Mouse (Mus musculus) midbrain, embryonic 15.5 days (tissue): Measurements from ENCODE around the gene Ccdc73. TPM values are rescaled to one million over a fixed set of nuclear protein-coding genes. Genes with fewer than 3 reads are reported as not detected.
"Not testable (repeated sequence)": the region's sequence is repeated elsewhere in the genome, so short reads cannot be mapped to it uniquely, and the experiment has no call there.

Experiments used
- ATAC-seq: fragments of 200-750 bp; cut with Nextera tagmentation; replicated peaks from 2 replicates; pipeline ENCODE4 v1.8.0; 2017; ENCODE audit warnings: moderate TSS enrichment
- H3K27ac ChIP-seq: fragments of 300-500 bp; sonication (generic); 2 replicates; pipeline ENCODE4 v1.5.1; 2015; ENCODE audit warnings: mild to moderate bottlenecking, inconsistent platforms
- H3K27me3 ChIP-seq: fragments of 300-500 bp; sonication (generic); replicated peaks from 2 replicates; pipeline ENCODE4 v1.6.1; 2015; ENCODE audit warnings: inconsistent platforms
- H3K36me3 ChIP-seq: fragments of 300-500 bp; sonication (generic); replicated peaks from 2 replicates; pipeline ENCODE4 v1.6.1; 2015; ENCODE audit warnings: inconsistent platforms
- H3K4me1 ChIP-seq: fragments of 300-500 bp; sonication (generic); 2 replicates; pipeline ENCODE4 v1.6.1; 2015; ENCODE audit warnings: inconsistent platforms
- H3K4me2 ChIP-seq: fragments of 300-500 bp; sonication (generic); 2 replicates; pipeline ENCODE4 v1.6.1; 2015; ENCODE audit warnings: inconsistent platforms, mild to moderate bottlenecking, moderate library complexity
- H3K4me3 ChIP-seq: fragments of 300-500 bp; sonication (generic); 2 replicates; pipeline ENCODE4 v1.5.1; 2015; ENCODE audit warnings: mild to moderate bottlenecking, inconsistent platforms
- H3K9ac ChIP-seq: fragments of 300-500 bp; sonication (generic); 2 replicates; pipeline ENCODE4 v1.6.1; 2015; ENCODE audit warnings: mild to moderate bottlenecking, inconsistent platforms
- H3K9me3 ChIP-seq: fragments of 300-500 bp; sonication (generic); 2 replicates; pipeline ENCODE4 v1.6.1; 2016; ENCODE audit warnings: inconsistent platforms
- WGBS: fragments of 180-500 bp; shearing (Covaris S2); methylation state at CpG from one replicate; pipeline ENCODE4 v1.1.7; 2015; ENCODE audit warnings: mixed read lengths; 5-methylcytosine and 5-hydroxymethylcytosine counted together
- polyA plus RNA-seq: library from polyadenylated mRNA; unstranded; fragments of >200 nt; fragmentation: Nextera tagmentation; extraction: Ambion mirVana; gene quantifications from 2 replicates; pipeline ENCODE4 v1.2.1, GENCODE M21; 2015

Ccdc73 gene
- polyA plus RNA-seq, 1 experiment from 2014 or later = 5.2 TPM

GRCm38 (mm10) chr2:105019457-105019856, 151.9 kb downstream of the Ccdc73 start:
- H3K27ac ChIP-seq = no peak overlapping the region
- H3K9ac ChIP-seq = no peak overlapping the region
- no peaks in the 10 kb centered on the region for H3K36me3 ChIP-seq
- no peak overlapping the region for H3K4me2 ChIP-seq
- WGBS = 88% methylated on average over 1 of the region's 1 CpGs
- no peak overlapping the region for H3K4me3 ChIP-seq
- H3K9me3 ChIP-seq = no peaks in the 10 kb centered on the region
- no peaks in the 10 kb centered on the region for H3K27me3 ChIP-seq
- ATAC-seq = no peak
- peaks cover 16% of the 10 kb centered on the region for H3K4me1 ChIP-seq

DNA sequence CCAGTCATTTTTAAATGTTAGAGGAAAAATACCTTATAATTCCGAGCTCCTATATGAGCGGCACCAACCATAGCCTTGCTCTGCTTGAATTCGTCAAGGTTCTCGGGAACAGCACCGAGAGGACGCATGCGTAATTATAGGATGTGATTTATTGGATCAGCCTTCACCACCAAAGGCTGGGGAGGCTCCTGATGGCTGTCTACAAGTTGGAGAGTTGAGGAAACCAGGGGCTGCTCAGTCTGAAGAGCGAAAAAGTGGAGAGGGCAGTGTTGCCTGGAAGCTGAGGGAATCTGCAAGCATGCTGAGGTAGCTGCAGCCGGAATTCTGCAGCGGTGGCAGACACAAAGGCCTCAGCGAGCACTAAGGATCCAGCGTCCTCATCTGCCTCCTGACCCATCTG, 153.7 kb downstream of the Ccdc73 start:
- whole genome bisulfite sequencing = 83% methylated on average over 12 of the region's 12 CpGs
- Histone ChIP-seq H3K4me3 (no peak overlapping the region), H3K4me1 (peaks cover 6% of the 10 kb centered on the region), H3K9me3 (no peaks in the 10 kb centered on the region), H3K4me2 (no peak overlapping the region), H3K9ac (no peak overlapping the region), H3K36me3 (no peaks in the 10 kb centered on the region), H3K27me3 (no peaks in the 10 kb centered on the region), H3K27ac (no peak overlapping the region)
- no peak for ATAC-seq

DNA sequence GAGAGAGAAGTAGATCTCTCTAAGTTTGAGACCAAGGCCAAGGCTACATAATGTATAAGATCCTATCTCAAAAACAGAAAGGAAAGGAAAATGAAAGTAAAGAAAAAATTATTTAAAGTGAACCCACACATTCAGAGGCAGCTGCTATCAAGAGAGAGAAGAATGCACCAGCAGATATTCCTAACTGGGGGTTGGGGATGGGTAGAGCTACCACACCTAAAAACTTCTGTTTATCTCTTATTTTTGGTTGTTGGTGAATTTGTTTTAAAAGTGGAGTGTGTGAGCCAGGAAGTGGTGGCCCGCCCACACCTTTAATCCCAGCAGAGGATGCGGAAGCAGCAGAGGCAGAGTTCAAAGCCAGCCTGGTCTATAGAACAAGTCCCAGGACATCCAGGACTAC, 154.2 kb downstream of the Ccdc73 start:
- no peak for ATAC-seq
- no peaks in the 10 kb centered on the region for H3K9me3 ChIP-seq
- WGBS = 86% methylated on average over 2 of the region's 2 CpGs
- no peak overlapping the region for H3K27ac ChIP-seq
- no peak overlapping the region for H3K4me3 ChIP-seq
- peaks cover 6% of the 10 kb centered on the region for H3K4me1 ChIP-seq
- H3K36me3 ChIP-seq = no peaks in the 10 kb centered on the region
- no peak overlapping the region for H3K4me2 ChIP-seq
- no peaks in the 10 kb centered on the region for H3K27me3 ChIP-seq
- no peak overlapping the region for H3K9ac ChIP-seq

- Histone ChIP-seq H3K9me3 (no peaks in the 10 kb centered on the region), H3K9ac (no peak overlapping the region), H3K4me2 (no peak overlapping the region), H3K27me3 (no peaks in the 10 kb centered on the region), H3K4me1 (no peaks in the 10 kb centered on the region), H3K27ac (no peak overlapping the region), H3K36me3 (no peaks in the 10 kb centered on the region), H3K4me3 (no peak overlapping the region)
- ATAC-seq = no peak
- WGBS = 87% methylated on average over 6 of the region's 6 CpGs
Observed at GRCm38 (mm10) chr2:105023031-105023615, 155.5 kb downstream of the Ccdc73 start.

DNA sequence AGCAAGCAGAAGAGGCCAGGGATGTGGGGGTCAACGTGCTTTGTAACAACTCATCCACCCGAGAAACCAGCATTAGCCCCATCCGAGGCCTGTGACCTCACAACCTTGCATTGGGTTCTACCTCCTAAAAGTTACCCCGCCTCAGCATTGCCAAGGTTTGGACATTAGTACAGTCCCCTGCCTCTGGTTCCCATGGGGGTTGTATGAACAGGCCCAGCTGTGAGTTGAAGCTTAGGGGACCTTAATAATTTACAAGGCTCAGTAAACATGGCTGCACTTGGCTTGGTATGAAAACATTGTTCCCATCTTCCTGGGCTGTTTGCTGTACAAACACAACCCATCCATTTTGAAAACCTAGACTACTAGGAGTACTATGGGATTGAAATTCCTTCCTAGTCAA, 156.2 kb downstream of the Ccdc73 start:
- no peak for ATAC-seq
- Histone ChIP-seq H3K36me3 (no peaks in the 10 kb centered on the region), H3K9me3 (no peaks in the 10 kb centered on the region), H3K27me3 (no peaks in the 10 kb centered on the region), H3K9ac (no peak overlapping the region), H3K4me2 (no peak overlapping the region), H3K4me3 (no peak overlapping the region), H3K4me1 (no peaks in the 10 kb centered on the region), H3K27ac (no peak overlapping the region)
- 79% methylated on average over 4 of the region's 4 CpGs for WGBS

- 84% methylated on average over 12 of the region's 12 CpGs for WGBS
- not testable (repeated sequence) for H3K36me3 ChIP-seq, H3K9me3 ChIP-seq, H3K9ac ChIP-seq, H3K27me3 ChIP-seq, H3K27ac ChIP-seq, H3K4me2 ChIP-seq, H3K4me1 ChIP-seq, ATAC-seq, H3K4me3 ChIP-seq
Observed at GRCm38 (mm10) chr2:105025610-105026009, 158.0 kb downstream of the Ccdc73 start.

DNA sequence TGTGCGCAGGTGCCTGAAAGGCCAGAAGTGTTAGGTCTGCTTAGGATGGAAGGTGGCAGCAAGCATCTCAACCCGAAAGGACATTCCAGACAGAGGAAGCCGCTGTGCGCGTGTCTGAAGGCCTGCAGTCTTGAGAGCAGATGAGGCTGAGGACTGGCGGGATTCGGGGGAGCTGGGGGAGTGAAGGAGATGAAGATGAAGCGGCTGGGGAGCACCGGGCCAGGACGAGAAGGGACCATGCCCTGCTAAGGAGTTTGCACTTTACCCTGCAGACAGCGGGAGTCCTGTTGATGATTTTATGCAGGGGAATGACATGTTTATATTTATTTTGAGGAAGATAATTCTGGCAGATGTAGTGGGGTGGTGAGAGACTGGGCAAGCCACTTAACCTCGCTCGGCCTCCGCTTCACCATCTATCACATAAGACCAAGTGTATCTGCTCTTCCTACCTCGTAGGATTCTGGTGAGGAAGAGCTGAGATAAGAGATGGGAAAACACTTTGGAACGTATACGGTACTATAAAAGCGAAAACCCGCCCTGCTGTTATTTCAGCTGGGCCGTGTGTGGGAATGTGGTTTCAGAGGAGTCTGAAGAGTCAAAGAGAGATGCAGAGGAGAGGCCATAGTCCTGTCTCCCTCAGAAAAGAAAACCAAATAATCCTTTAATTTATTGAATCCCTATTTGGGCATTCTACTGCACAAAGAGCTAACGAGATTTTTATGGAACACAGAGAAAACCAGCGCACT, 159.5 kb downstream of the Ccdc73 start:
- Histone ChIP-seq H3K4me1 (no peaks in the 10 kb centered on the region), H3K9me3 (no peaks in the 10 kb centered on the region), H3K27me3 (no peaks in the 10 kb centered on the region), H3K4me3 (no peak overlapping the region), H3K36me3 (no peaks in the 10 kb centered on the region), H3K9ac (no peak overlapping the region), H3K27ac (no peak overlapping the region), H3K4me2 (no peak overlapping the region)
- no peak for ATAC-seq
- WGBS = 89% methylated on average over 22 of the region's 22 CpGs

- H3K9me3 ChIP-seq = no peaks in the 10 kb centered on the region
- 85% methylated on average over 5 of the region's 5 CpGs for WGBS
Observed at GRCm38 (mm10) chr2:105028806-105029205, 161.2 kb downstream of the Ccdc73 start.

DNA sequence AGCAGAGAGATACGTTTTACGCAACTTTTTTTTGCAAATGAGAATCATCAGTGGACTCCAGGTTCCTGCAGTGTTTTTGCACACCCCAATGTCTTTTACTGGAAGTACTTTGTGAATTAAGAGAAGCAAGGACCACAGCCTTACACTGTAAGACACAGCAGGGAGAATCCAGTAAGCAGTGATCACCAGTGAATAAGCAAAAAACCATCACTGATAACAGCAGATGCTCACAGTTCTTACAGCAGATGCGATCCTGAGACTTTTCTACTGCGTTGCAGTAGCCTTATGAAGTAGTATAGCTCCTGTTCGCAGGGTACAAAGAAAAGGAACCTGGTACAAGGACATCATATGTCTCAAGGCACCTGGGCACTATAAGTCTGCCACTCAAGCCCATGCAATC, 162.9 kb downstream of the Ccdc73 start:
- Histone ChIP-seq H3K4me2 (no peak overlapping the region), H3K9me3 (no peaks in the 10 kb centered on the region), H3K4me1 (no peaks in the 10 kb centered on the region), H3K36me3 (no peaks in the 10 kb centered on the region), H3K4me3 (no peak overlapping the region), H3K9ac (no peak overlapping the region), H3K27ac (no peak overlapping the region), H3K27me3 (no peaks in the 10 kb centered on the region)
- 92% methylated on average over 5 of the region's 5 CpGs for WGBS
- ATAC-seq = no peak

More at GRCm38 (mm10) chr2:105028806-105029205, 161.2 kb downstream of the Ccdc73 start:
- H3K4me2 ChIP-seq = no peak overlapping the region
- no peaks in the 10 kb centered on the region for H3K36me3 ChIP-seq
- no peaks in the 10 kb centered on the region for H3K27me3 ChIP-seq
- H3K4me1 ChIP-seq = no peaks in the 10 kb centered on the region
- H3K27ac ChIP-seq = no peak overlapping the region
- no peak overlapping the region for H3K4me3 ChIP-seq
- ATAC-seq = no peak
- no peak overlapping the region for H3K9ac ChIP-seq

DNA sequence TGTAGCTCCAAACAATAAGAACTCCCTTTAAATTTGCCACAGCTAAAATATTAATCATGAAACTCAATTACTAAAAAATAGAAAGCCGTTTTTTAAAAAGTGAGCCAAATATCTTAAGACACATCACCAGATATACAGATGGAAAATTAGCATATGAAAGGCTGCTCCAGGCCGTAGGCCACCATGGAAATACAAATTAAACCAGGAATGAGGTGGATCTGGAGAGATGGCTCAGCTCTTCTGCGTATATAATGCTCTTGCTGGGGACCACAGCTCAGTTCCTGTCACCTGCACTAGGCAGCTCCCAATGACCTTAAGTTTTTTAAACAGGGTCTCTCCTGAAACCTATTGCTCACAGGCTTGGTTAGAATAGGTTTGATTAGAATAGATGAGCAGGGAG, 166.5 kb downstream of the Ccdc73 start:
- H3K9ac ChIP-seq = no peak overlapping the region
- no peaks in the 10 kb centered on the region for H3K4me1 ChIP-seq
- H3K4me2 ChIP-seq = no peak overlapping the region
- no peaks in the 10 kb centered on the region for H3K27me3 ChIP-seq
- no peak overlapping the region for H3K27ac ChIP-seq
- H3K4me3 ChIP-seq = no peak overlapping the region
- WGBS = 35% methylated on average over 3 of the region's 3 CpGs
- H3K9me3 ChIP-seq = no peaks in the 10 kb centered on the region
- H3K36me3 ChIP-seq = no peaks in the 10 kb centered on the region
- no peak for ATAC-seq

GRCm38 (mm10) chr2:105035985-105036384, 168.4 kb downstream of the Ccdc73 start:
- Histone ChIP-seq H3K9me3 (no peaks in the 10 kb centered on the region), H3K9ac (no peak overlapping the region), H3K4me2 (no peak overlapping the region), H3K4me3 (no peak overlapping the region), H3K4me1 (no peaks in the 10 kb centered on the region), H3K27me3 (no peaks in the 10 kb centered on the region), H3K27ac (no peak overlapping the region), H3K36me3 (no peaks in the 10 kb centered on the region)
- 58% methylated on average over 11 of the region's 11 CpGs for WGBS
- ATAC-seq = no peak

DNA sequence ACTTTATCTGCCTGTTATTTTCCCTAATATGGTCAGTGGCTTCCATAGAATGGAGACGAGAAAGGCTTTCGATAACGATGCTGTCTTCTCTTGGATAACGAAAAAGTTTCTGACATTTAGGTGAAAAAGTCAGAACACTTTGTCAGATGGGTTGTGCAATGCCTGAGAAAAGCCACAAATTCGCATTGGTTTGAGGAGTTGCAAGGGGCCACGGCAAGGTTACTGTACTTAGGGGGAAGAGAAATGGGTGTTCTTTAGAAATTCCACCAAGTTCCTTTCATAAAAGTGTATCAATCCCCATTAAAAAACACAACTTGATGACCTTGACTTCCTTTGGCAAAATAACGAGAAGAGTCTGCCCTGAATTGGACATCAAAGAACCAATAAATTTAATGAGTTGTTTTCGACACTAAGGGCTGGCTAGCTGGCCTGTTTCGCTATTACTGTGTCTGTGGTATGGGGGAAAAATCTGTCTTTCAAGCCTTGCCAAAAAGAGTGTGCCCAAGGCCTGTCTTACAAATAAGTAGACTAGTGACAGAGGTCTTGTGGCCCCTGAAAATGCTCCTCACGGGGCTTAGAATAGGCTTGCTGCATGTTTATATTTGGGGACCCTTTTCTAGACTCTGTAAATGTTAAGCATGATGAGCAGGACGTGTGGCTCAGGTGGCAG, 168.9 kb downstream of the Ccdc73 start:
- H3K9ac ChIP-seq = no peak overlapping the region
- no peak for ATAC-seq
- no peaks in the 10 kb centered on the region for H3K4me1 ChIP-seq
- no peaks in the 10 kb centered on the region for H3K27me3 ChIP-seq
- 75% methylated on average over 11 of the region's 11 CpGs for WGBS
- H3K4me3 ChIP-seq = no peak overlapping the region
- no peaks in the 10 kb centered on the region for H3K36me3 ChIP-seq
- no peak overlapping the region for H3K4me2 ChIP-seq
- H3K27ac ChIP-seq = no peak overlapping the region
- no peaks in the 10 kb centered on the region for H3K9me3 ChIP-seq
